Mouse (Mus musculus) gonadal fat pad, adult 2 months (tissue): ENCODE data around the gene Gm6217. TPM values are rescaled to one million over a fixed set of nuclear protein-coding genes. Genes with fewer than 3 reads are reported as not detected.

ENCODE experiments used
- polyA plus RNA-seq: library from polyadenylated mRNA; depleted of rRNA; stranded (reverse); fragments of >200 nt; gene quantifications from 2 replicates; pipeline ENCODE4 v1.2.3, GENCODE M21; 2012; rRNA removed

Gm6217 gene
- polyA plus RNA-seq, 1 experiment, result not detected

Other genes starting within 250 kb of the Gm6217 start
- gene Mff, start 206.5 kb downstream of the Gm6217 start, polyA plus RNA-seq, result 58.4 and 61.4 TPM in 2 replicates
- not detected in 2 replicates for gene Tm4sf20, start 162.9 kb downstream of the Gm6217 start, polyA plus RNA-seq
- not detected in 2 replicates for gene Gm47791, start 160.2 kb downstream of the Gm6217 start, polyA plus RNA-seq
- 31.3 and 36.8 TPM in 2 replicates for gene Agfg1, start 91.9 kb downstream of the Gm6217 start, polyA plus RNA-seq
- 0.19 and 0.49 TPM in 2 replicates for gene A030005L19Rik, start 18.1 kb downstream of the Gm6217 start, polyA plus RNA-seq
- not detected in 2 replicates for gene A030014E15Rik, start 6.5 kb downstream of the Gm6217 start, polyA plus RNA-seq
- gene A030003K21Rik, start 12.0 kb upstream of the Gm6217 start, polyA plus RNA-seq, result not detected in 2 replicates
- not detected in 2 replicates for gene Gm7544, start 24.6 kb upstream of the Gm6217 start, polyA plus RNA-seq
- not detected in 2 replicates for gene Gm47955, start 28.9 kb upstream of the Gm6217 start, polyA plus RNA-seq
- gene Gm47959, start 69.1 kb upstream of the Gm6217 start, polyA plus RNA-seq, result not detected in 2 replicates
- gene Slc19a3, start 107.0 kb upstream of the Gm6217 start, polyA plus RNA-seq, result 3.0 and 3.5 TPM in 2 replicates
- not detected in 2 replicates for gene Krtap28-10, start 111.1 kb upstream of the Gm6217 start, polyA plus RNA-seq
- not detected in 2 replicates for gene Gm47969, start 113.5 kb upstream of the Gm6217 start, polyA plus RNA-seq
- not detected in 2 replicates for gene A030005K14Rik, start 128.0 kb upstream of the Gm6217 start, polyA plus RNA-seq
- gene Krtap28-13, start 129.5 kb upstream of the Gm6217 start, polyA plus RNA-seq, result not detected in 2 replicates
- not detected in 2 replicates for gene Ccl20, start 185.4 kb upstream of the Gm6217 start, polyA plus RNA-seq
- gene Daw1, start 228.4 kb upstream of the Gm6217 start, polyA plus RNA-seq, result 0.65 and 0.74 TPM in 2 replicates